Mouse (Mus musculus) 3T3-L1 (cell line): ENCODE measurements around the gene Lgals2.

Experiments
- DNase-seq: peaks from one replicate; pipeline ENCODE4 v3.0.0-alpha.2; 2015; ENCODE audit warnings: low read depth, low spot score

The Lgals2 gene

GRCm38 (mm10) chr15:78843581-78844469, 11.5 kb downstream of the Lgals2 start:
- no peak for DNase-seq

- DNase-seq: peak; percentile 77
Observed at GRCm38 (mm10) chr15:78842371-78843163, 12.8 kb downstream of the Lgals2 start, which contains the start of gene Cdc42ep1. Gene Cdc42ep1, plus strand, starts transcription at chr15:78842624.

GRCm38 (mm10) chr15:78841161-78841790, 14.1 kb downstream of the Lgals2 start:
- no peak for DNase-seq

- no peak for DNase-seq
Observed at GRCm38 (mm10) chr15:78840751-78841150, 14.6 kb downstream of the Lgals2 start.

- DNase-seq: peak; percentile 60
Observed at GRCm38 (mm10) chr15:78840241-78840640, 15.1 kb downstream of the Lgals2 start.

- DNase-seq: no peak
Observed at GRCm38 (mm10) chr15:78839744-78840143, 15.6 kb downstream of the Lgals2 start.

- DNase-seq: peak; percentile 81
Observed at GRCm38 (mm10) chr15:78836086-78836621, 19.2 kb downstream of the Lgals2 start.

GRCm38 (mm10) chr15:78835200-78836085, 19.9 kb downstream of the Lgals2 start:
- DNase-seq: peak; percentile 76

- peak; percentile 95 for DNase-seq
Observed at GRCm38 (mm10) chr15:78834233-78835005, 20.9 kb downstream of the Lgals2 start.

- DNase-seq: peak; percentile 78
Observed at GRCm38 (mm10) chr15:78833582-78833981, 21.7 kb downstream of the Lgals2 start.

GRCm38 (mm10) chr15:78832701-78833123, 22.6 kb downstream of the Lgals2 start:
- peak; percentile 85 for DNase-seq

- no peak for DNase-seq
Observed at GRCm38 (mm10) chr15:78831720-78832657, 23.3 kb downstream of the Lgals2 start.

GRCm38 (mm10) chr15:78830742-78831719, 24.3 kb downstream of the Lgals2 start:
- DNase-seq: no peak

- DNase-seq: no peak
Observed at GRCm38 (mm10) chr15:78829636-78830035, 25.7 kb downstream of the Lgals2 start.

GRCm38 (mm10) chr15:78828315-78828714, 27.0 kb downstream of the Lgals2 start:
- DNase-seq: peak; percentile 75

- peak; percentile 85 for DNase-seq
Observed at GRCm38 (mm10) chr15:78826213-78827204, 28.8 kb downstream of the Lgals2 start.
